Mouse (Mus musculus) lung, postnatal 10 days (tissue): ENCODE data around the gene Adgre5.

Experiments
- DNase-seq: peaks from one replicate; pipeline ENCODE4 v3.0.0; 2021

Gene Adgre5

DNA sequence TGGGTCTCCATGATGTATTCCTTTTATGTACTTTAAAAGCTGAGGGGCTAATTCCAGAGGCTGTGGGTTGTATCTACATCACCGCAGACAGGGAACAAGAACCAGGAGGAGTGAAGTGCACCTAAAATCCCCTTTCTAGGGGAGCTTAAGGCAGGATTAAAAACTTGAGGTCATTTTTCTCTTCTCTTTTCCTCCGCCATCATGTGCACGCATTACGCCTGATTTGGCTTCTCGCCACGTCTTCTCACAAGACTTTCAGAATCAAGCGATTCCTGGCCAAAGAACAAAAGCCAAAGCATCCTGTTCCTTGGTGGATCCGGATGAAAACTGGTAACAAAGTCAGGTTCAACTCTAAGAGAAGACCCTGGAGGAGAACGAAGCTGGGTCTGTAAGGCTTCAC is 8.1 kb upstream of the Adgre5 start:
- peak; percentile 73 for DNase-seq

DNA sequence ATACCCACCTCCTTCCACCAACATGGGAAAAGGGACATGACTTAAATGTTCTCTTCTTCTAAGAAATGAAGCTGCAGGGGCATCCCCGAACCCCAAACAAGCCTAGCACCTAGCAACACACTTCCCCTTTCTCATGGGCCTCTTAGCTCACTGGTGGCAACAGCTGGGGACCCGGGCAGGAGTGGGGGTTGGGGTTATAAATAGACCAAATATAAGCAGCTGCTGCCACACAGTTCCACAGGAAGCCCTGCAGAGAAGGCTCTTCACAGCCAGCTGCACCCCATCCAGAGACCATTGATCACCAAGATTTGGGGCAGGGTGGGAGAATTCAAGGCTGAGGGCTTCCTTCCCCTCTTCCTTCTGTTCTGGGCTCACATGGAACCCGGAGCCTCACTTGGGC is 7.6 kb upstream of the Adgre5 start:
- DNase-seq = peak; percentile 86

- peak; percentile 93 for DNase-seq
Observed at GRCm38 (mm10) chr8:83747661-83748346, 6.7 kb upstream of the Adgre5 start.

GRCm38 (mm10) chr8:83744070-83744469 is 2.9 kb upstream of the Adgre5 start:
- DNase-seq = no peak

- no peak for DNase-seq
Observed at GRCm38 (mm10) chr8:83742968-83743367, 1.8 kb upstream of the Adgre5 start.

DNA sequence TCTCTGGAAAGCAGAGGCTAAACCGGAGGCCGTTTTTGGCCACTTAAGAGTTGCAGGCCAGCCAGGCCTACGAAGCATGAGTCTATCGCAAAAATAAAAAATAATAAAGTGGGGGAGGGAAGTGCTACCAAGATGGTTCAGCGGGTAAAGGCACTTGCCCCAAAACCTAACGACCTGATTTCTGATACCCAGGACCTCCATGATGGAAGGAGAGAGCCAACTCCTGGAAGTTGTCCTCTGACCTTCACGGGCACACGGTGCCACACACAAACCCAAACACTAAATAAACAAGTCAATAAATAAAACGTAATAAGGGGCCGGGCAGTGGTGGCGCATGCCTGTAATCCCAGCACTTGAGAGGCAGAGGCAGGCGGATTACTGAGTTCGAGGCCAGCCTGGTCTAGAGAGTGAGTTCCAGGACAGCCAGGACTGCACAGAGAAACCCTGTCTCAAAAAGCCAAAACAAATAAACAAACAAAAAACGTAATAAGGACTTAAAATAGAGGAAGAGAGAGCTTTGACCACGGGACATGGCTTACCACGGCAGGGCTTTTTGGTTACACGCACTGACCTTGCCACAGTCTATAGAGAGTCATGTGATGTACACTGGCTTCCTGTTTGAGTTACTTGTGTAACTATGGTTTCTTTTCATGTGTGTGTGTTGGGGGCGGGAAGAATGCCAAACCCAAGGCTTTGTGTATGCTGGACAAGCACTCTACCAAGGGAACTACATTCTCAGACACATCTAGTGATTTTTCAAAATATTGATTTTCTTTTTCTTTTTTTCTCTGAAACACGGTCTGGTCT is 926 bp upstream of the Adgre5 start:
- DNase-seq = peak; percentile 73

GRCm38 (mm10) chr8:83740586-83740975 is 545 bp downstream of the Adgre5 start:
- no peak for DNase-seq

GRCm38 (mm10) chr8:83739711-83740468 is 1.2 kb downstream of the Adgre5 start:
- DNase-seq = peak; percentile 67

GRCm38 (mm10) chr8:83738949-83739710 is 2.0 kb downstream of the Adgre5 start:
- peak; percentile 66 for DNase-seq

GRCm38 (mm10) chr8:83737852-83738562 is 3.1 kb downstream of the Adgre5 start:
- DNase-seq = peak; percentile 84

GRCm38 (mm10) chr8:83737346-83737745 is 3.8 kb downstream of the Adgre5 start:
- DNase-seq = no peak

- DNase-seq = peak; percentile 59
Observed at GRCm38 (mm10) chr8:83736681-83737080, 4.4 kb downstream of the Adgre5 start.

- no peak for DNase-seq
Observed at GRCm38 (mm10) chr8:83732919-83733318, 8.2 kb downstream of the Adgre5 start.

- DNase-seq = no peak
Observed at GRCm38 (mm10) chr8:83731906-83732305, 9.2 kb downstream of the Adgre5 start.

GRCm38 (mm10) chr8:83729009-83729807 is 11.9 kb downstream of the Adgre5 start:
- peak; percentile 65 for DNase-seq

DNA sequence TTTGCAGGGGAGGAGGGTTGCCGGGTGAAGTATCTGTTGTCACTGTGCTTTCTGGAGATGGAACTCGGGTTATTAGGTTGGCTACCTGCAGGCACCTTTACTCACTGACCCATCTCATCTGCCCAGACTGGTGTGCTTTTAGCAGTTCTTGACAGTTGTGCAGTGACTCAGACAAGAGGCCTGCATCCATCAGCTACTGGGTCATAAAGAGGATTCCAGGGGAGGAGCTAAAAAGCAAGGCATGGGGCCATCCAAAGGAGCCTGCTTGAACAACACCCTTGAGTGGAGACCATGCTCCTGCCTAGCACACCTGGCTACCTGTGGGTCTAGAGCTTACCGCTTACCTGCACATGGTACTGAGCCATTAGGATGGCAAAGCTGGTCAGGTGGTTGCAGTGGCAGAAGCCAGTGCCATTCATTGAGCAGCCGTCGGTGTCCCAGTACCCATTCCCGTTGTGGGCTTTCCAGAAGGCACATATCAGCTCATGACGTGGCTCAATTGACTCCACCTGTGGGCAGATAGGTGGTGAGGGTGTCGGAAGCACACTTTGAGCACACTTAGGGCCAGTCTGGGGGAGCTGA is 15.5 kb downstream of the Adgre5 start:
- no peak for DNase-seq

DNA sequence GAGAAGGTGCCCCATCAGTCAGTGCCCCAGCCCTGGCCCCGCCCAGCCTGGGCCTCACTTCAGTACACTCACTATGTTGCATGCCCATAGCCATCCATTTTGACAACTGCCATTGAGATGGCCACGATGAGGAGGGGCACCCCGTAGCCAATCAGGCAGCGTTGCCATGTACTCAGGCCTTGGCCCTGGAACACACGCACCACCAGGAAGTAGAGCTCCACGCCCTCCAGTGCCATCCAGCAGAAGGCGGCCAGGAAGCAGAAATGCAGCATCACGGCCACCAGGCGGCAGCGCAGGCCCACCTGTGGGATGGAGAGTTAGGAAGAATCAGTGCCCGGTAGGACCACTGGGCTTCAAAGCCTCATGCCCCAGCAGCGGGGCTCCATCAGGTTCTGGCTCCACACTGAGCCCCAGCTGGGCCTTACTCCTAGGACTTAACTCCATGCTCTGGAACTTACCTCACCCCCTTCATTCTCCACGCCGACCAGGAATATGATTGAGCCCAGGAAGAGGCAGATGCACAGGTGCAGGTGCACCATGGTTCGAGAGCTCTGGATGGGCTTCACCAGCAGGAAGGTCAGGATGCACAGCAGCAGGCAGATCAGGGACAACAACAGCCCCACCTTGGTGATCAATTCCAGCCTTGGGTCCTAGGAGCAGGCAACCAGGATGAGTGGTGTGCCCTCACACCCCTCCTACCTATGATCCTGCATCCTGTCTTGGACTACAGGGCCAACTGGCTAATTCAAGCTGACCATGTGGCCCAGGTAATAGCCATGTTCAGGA is 16.2 kb downstream of the Adgre5 start:
- peak; percentile 93 for DNase-seq

- DNase-seq = no peak
Observed at GRCm38 (mm10) chr8:83723447-83724083, 17.6 kb downstream of the Adgre5 start.

GRCm38 (mm10) chr8:83722631-83723030 is 18.5 kb downstream of the Adgre5 start:
- DNase-seq = no peak
